Mouse (Mus musculus) 3134 (cell line): ENCODE data around the gene Itgal.
"Not testable (repeated sequence)": the region's sequence is repeated elsewhere in the genome, so short reads cannot be mapped to it uniquely, and the experiment has no call there.

Source experiments
- DNase-seq: peaks from one replicate; pipeline ENCODE4 v3.0.0-alpha.2; 2011; ENCODE audit warnings: low spot score; ENCODE audit not compliant: insufficient read length; ENCODE audit errors: extremely low read depth

Gene Itgal

GRCm38 (mm10) chr7:127371870-127372269 lies 75.8 kb downstream of the Itgal start:
- not testable (repeated sequence) for DNase-seq

GRCm38 (mm10) chr7:127375271-127376245 lies 79.5 kb downstream of the Itgal start, which contains the start of gene Zfp747:
TSS of gene Zfp747 (minus strand) at chr7:127376050.
- peak; percentile 81 for DNase-seq

- no peak for DNase-seq
These were observed 82.4 kb downstream of the Itgal start for GRCm38 (mm10) chr7:127378310-127378921.
